17 mouse cellular contexts compared by ENCODE assay signal in the genomic region with DNA sequence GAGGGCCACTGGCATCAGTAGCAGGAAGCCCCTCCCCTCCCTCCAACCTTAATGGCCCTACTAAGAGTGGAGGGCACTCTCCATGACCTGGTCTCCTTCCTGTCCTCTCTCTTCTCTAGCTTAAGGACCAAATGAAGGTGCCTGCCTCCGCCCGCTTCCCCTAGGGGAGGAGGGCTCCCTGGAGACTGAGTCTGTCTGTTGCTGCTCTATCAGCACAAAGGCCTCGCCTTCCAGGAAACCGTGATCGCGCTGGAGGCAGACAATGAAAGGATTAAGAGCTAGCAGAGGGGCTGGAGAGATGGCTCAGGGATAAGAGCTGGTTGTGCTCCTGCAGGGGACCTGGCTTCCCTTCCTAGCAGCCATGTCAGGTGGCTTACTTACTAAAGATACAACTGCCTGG. TPM values are rescaled to one million over a fixed set of nuclear protein-coding genes. Genes with fewer than 3 reads are reported as not detected.
DNase-seq lines count a peak whose midpoint lies in the region; ATAC-seq and TF ChIP-seq lines count a peak whose summit lies in the region.
"Had no signal": no experiment of that assay in that cellular context is flagged by ENCODE, and none has a peak within 500 bp of the region (broad histone marks: within the 10 kb centered on the region; RNA-seq: fewer than 3 reads in every experiment).

No protein-coding gene starts in this region.

- WGBS in forebrain, embryonic 13.5 days: 6% methylated on average over 6 of the region's 6 CpGs
- WGBS in forebrain, embryonic 15.5 days: 6% methylated on average over 6 of the region's 6 CpGs
- 33% methylated on average over 6 of the region's 6 CpGs for WGBS in liver, embryonic 12.5 days (ENCODE audit: insufficient replicate concordance)
- 8% methylated on average over 6 of the region's 6 CpGs for WGBS in midbrain, embryonic 16.5 days
- 97% methylated on average over 6 of the region's 6 CpGs for WGBS in thymus, adult 2 months

- intact Hi-C loops in heart, postnatal 14 days (cut with DNase I): no loop called here

- H3K79me2 ChIP-seq in MEL (ENCODE audit: control insufficient read depth, insufficient read depth, low read length, poor library complexity): no peaks in the 10 kb centered on the region

- TF ChIP-seq RAD21 in MEL (IDR thresholded peaks at IDR 0.05; ENCODE audit: low read depth, low read length): no peak

- TF ChIP-seq POLR2A in MEL (IDR thresholded peaks at IDR 0.05; ENCODE audit: control insufficient read depth in 1 of 2, insufficient read depth in 1 of 2, low read depth in 1 of 2, low read length in 2 of 2, poor library complexity in 1 of 2): no peak
- TF ChIP-seq POLR2A in thymus, adult 2 months (IDR thresholded peaks at IDR 0.05; ENCODE audit: control insufficient read depth, extremely low read depth, insufficient read depth, low read length, poor library complexity): no peak

- peaks cover 100% of the 10 kb centered on the region for H3K36me3 ChIP-seq in forebrain, embryonic 13.5 days (ENCODE audit: poor library complexity, severe bottlenecking)
- H3K36me3 ChIP-seq in forebrain, embryonic 15.5 days: peaks cover 90% of the 10 kb centered on the region
- H3K36me3 ChIP-seq in MEL (ENCODE audit: control insufficient read depth in 1 of 2, insufficient read depth in 2 of 2, low read length in 2 of 2): peaks cover 0 to 36% of the 10 kb centered on the region in 2 experiments; a peak in 2 of 4 replicates
- peaks cover 99% of the 10 kb centered on the region for H3K36me3 ChIP-seq in liver, embryonic 12.5 days
- peaks cover 47% of the 10 kb centered on the region for H3K36me3 ChIP-seq in midbrain, embryonic 16.5 days (ENCODE audit: control insufficient read depth, insufficient read depth, low read length)
- H3K36me3 ChIP-seq in thymus, adult 2 months (ENCODE audit: control insufficient read depth, insufficient read depth, low read length): peaks cover 73% of the 10 kb centered on the region

- 0 out of 2 replicates have a peak, but pooled peaks cover 5% of the 10 kb centered on the region for H3K4me1 ChIP-seq in forebrain, embryonic 13.5 days
- no peaks in the 10 kb centered on the region for H3K4me1 ChIP-seq in forebrain, embryonic 15.5 days
- no peaks in the 10 kb centered on the region for H3K4me1 ChIP-seq in MEL (ENCODE audit: control insufficient read depth in 1 of 2, insufficient read depth in 2 of 2, low read length in 2 of 2)
- peaks cover 32% of the 10 kb centered on the region for H3K4me1 ChIP-seq in liver, embryonic 12.5 days
- no peaks in the 10 kb centered on the region for H3K4me1 ChIP-seq in midbrain, embryonic 16.5 days (ENCODE audit: control insufficient read depth, insufficient read depth, low read length)
- no peaks in the 10 kb centered on the region for H3K4me1 ChIP-seq in thymus, adult 2 months (replicated peaks; ENCODE audit: control insufficient read depth, insufficient read depth, low read length)
- H3K4me1 ChIP-seq: embryonic facial prominence, embryonic 13.5 days had no signal

- H3K27ac ChIP-seq in forebrain, embryonic 13.5 days: peak overlapping the region; percentile 16; the same call in 1 of the 2 replicates
- no peak overlapping the region for H3K27ac ChIP-seq in forebrain, embryonic 15.5 days (replicated peaks)
- no peak overlapping the region for H3K27ac ChIP-seq in MEL (ENCODE audit: control insufficient read depth, low read depth, low read length)
- no peak overlapping the region for H3K27ac ChIP-seq in liver, embryonic 12.5 days
- peak overlapping the region; percentile 53; the same call in 1 of the 2 replicates for H3K27ac ChIP-seq in midbrain, embryonic 16.5 days (ENCODE audit: low read length)
- no peak overlapping the region for H3K27ac ChIP-seq in thymus, adult 2 months (ENCODE audit: control insufficient read depth, insufficient read depth, low read length)
- H3K27ac ChIP-seq: embryonic facial prominence, embryonic 13.5 days; heart, embryonic 10.5 days had no signal

- H3K4me3 ChIP-seq in forebrain, embryonic 13.5 days: no peak overlapping the region
- H3K4me3 ChIP-seq in forebrain, embryonic 15.5 days: no peak overlapping the region
- no peak overlapping the region for H3K4me3 ChIP-seq in MEL (ENCODE audit: control insufficient read depth in 1 of 2, insufficient read depth in 1 of 2, low read depth in 2 of 2, low read length in 2 of 2)
- H3K4me3 ChIP-seq in liver, embryonic 12.5 days: no peak overlapping the region
- no peak overlapping the region for H3K4me3 ChIP-seq in midbrain, embryonic 16.5 days (ENCODE audit: low read depth, low read length)
- no peak overlapping the region for H3K4me3 ChIP-seq in thymus, adult 2 months (ENCODE audit: control insufficient read depth, insufficient read depth, low read length)
- H3K4me3 ChIP-seq: embryonic facial prominence, embryonic 13.5 days; heart, embryonic 10.5 days had no signal

- no peaks in the 10 kb centered on the region for H3K27me3 ChIP-seq in forebrain, embryonic 13.5 days
- no peaks in the 10 kb centered on the region for H3K27me3 ChIP-seq in forebrain, embryonic 15.5 days
- no peaks in the 10 kb centered on the region for H3K27me3 ChIP-seq in MEL (ENCODE audit: control insufficient read depth in 1 of 2, insufficient read depth in 2 of 2, low read length in 2 of 2)
- no peaks in the 10 kb centered on the region for H3K27me3 ChIP-seq in liver, embryonic 12.5 days (replicated peaks)
- no peaks in the 10 kb centered on the region for H3K27me3 ChIP-seq in midbrain, embryonic 16.5 days (ENCODE audit: control insufficient read depth, insufficient read depth, low read depth, low read length)
- H3K27me3 ChIP-seq in thymus, adult 2 months (ENCODE audit: control insufficient read depth, insufficient read depth, low read length): no peaks in the 10 kb centered on the region
- H3K27me3 ChIP-seq: embryonic facial prominence, embryonic 13.5 days had no signal

- no peaks in the 10 kb centered on the region for H3K9me3 ChIP-seq in forebrain, embryonic 13.5 days (replicated peaks)
- no peaks in the 10 kb centered on the region for H3K9me3 ChIP-seq in forebrain, embryonic 15.5 days
- no peaks in the 10 kb centered on the region for H3K9me3 ChIP-seq in MEL (replicated peaks; ENCODE audit: insufficient read depth, low read length)
- no peaks in the 10 kb centered on the region for H3K9me3 ChIP-seq in liver, embryonic 12.5 days (replicated peaks)
- no peaks in the 10 kb centered on the region for H3K9me3 ChIP-seq in midbrain, embryonic 16.5 days (replicated peaks; ENCODE audit: control insufficient read depth, low read length, poor library complexity, severe bottlenecking)
- H3K9me3 ChIP-seq: embryonic facial prominence, embryonic 13.5 days; heart, embryonic 10.5 days had no signal

- no peak overlapping the region for H3K9ac ChIP-seq in forebrain, embryonic 13.5 days
- no peak overlapping the region for H3K9ac ChIP-seq in forebrain, embryonic 15.5 days (replicated peaks)
- H3K9ac ChIP-seq in MEL (ENCODE audit: control insufficient read depth, low read depth, low read length, poor library complexity, severe bottlenecking): no peak overlapping the region
- H3K9ac ChIP-seq in liver, embryonic 12.5 days: no peak overlapping the region
- no peak overlapping the region for H3K9ac ChIP-seq in midbrain, embryonic 16.5 days (ENCODE audit: low read depth, low read length)
- H3K9ac ChIP-seq: embryonic facial prominence, embryonic 13.5 days had no signal

- no peak for ATAC-seq in forebrain, embryonic 13.5 days
- ATAC-seq in forebrain, embryonic 15.5 days (replicated peaks): no peak
- peak; percentile 28; the same call in 1 of the 2 replicates for ATAC-seq in liver, embryonic 12.5 days
- ATAC-seq in midbrain, embryonic 16.5 days: no peak
- ATAC-seq: hindbrain, embryonic 16.5 days had no signal

- DNase-seq in MEL (ENCODE audit: low read depth, low spot score): peak; percentile 30
- no peak for DNase-seq in thymus, adult 2 months
- DNase-seq in thymus, postnatal 36 days: no peak
- no peak for DNase-seq in heart, postnatal 14 days
- DNase-seq: adrenal gland, adult 8-10 months; cerebellum, adult 2 months; gastrocnemius, postnatal 36 days; layer of hippocampus, postnatal 36 days had no signal

- no peak for TF ChIP-seq CTCF in MEL (IDR thresholded peaks at IDR 0.05 in 2 of 3, conservative IDR thresholded peaks at IDR 0.05 in 1 of 3; ENCODE audit: control insufficient read depth in 1 of 3, insufficient read depth in 1 of 3, low read depth in 2 of 3, low read length in 3 of 3, poor library complexity in 1 of 3, severe bottlenecking in 1 of 3)
- TF ChIP-seq CTCF in thymus, adult 2 months (IDR thresholded peaks at IDR 0.05; ENCODE audit: borderline replicate concordance, control insufficient read depth, extremely low read depth, insufficient read depth, low read length, poor library complexity): no peak

- no peak overlapping the region for H3K4me2 ChIP-seq in forebrain, embryonic 13.5 days
- H3K4me2 ChIP-seq in forebrain, embryonic 15.5 days (replicated peaks): no peak overlapping the region
- 0 out of 2 replicates have a peak overlapping the region, but pooled peaks have one; percentile 9 for H3K4me2 ChIP-seq in liver, embryonic 12.5 days
- no peak overlapping the region for H3K4me2 ChIP-seq in midbrain, embryonic 16.5 days (ENCODE audit: low read length)
- H3K4me2 ChIP-seq: embryonic facial prominence, embryonic 13.5 days had no signal

- no peak for TF ChIP-seq EP300 in MEL (IDR thresholded peaks at IDR 0.05; ENCODE audit: low read depth in 1 of 2, low read length in 2 of 2)

RNA-seq across cellular contexts. Expression of gene Acly, which starts 26.5 kb away (rescaled TPM):
- 251 and 271 TPM in 2 replicates for polyA plus RNA-seq in forebrain, embryonic 13.5 days (2015; fragmentation: Nextera tagmentation; extraction: Ambion mirVana)
- 230 and 237 TPM in 2 replicates for polyA plus RNA-seq in forebrain, embryonic 15.5 days (2015; fragmentation: Nextera tagmentation; extraction: Ambion mirVana)
- total RNA-seq in MEL (2012; rRNA removed): 220 and 234 TPM in 2 replicates
- polyA plus RNA-seq in MEL (2012; ENCODE audit: insufficient read depth in 1 of 2, insufficient read length in 2 of 2, low read depth in 1 of 2, low replicate concordance in 2 of 2, missing spikeins in 1 of 2): 100 to 1,000 TPM in 1 of 2 experiments, not detected in 1; 167 TPM
- 135 and 136 TPM in 2 replicates for polyA plus RNA-seq in liver, embryonic 12.5 days (2016; fragmentation: Nextera tagmentation; extraction: Ambion mirVana)
- polyA plus RNA-seq in midbrain, embryonic 16.5 days (2015; fragmentation: Nextera tagmentation; extraction: Ambion mirVana): 218 and 229 TPM in 2 replicates
- 150 and 214 TPM in 2 replicates for polyA plus RNA-seq in thymus, adult 2 months (2012; rRNA removed)
- total RNA-seq in heart, postnatal 14 days (2021): 10 to 100 TPM; 38.9 to 41.2 TPM

RNA-seq across cellular contexts. Expression of gene Klhl11, which starts 28.8 kb away (rescaled TPM):
- polyA plus RNA-seq in forebrain, embryonic 13.5 days (2015; fragmentation: Nextera tagmentation; extraction: Ambion mirVana): 12.1 and 12.2 TPM in 2 replicates
- polyA plus RNA-seq in forebrain, embryonic 15.5 days (2015; fragmentation: Nextera tagmentation; extraction: Ambion mirVana): 13.5 and 14.0 TPM in 2 replicates
- total RNA-seq in MEL (2012; rRNA removed): 31.5 and 34.7 TPM in 2 replicates
- polyA plus RNA-seq in MEL (2012; ENCODE audit: insufficient read depth in 1 of 2, insufficient read length in 2 of 2, low read depth in 1 of 2, low replicate concordance in 2 of 2, missing spikeins in 1 of 2): 10 to 100 TPM in 1 of 2 experiments, not detected in 1; 11.5 TPM
- polyA plus RNA-seq in liver, embryonic 12.5 days (2016; fragmentation: Nextera tagmentation; extraction: Ambion mirVana): 3.6 and 4.8 TPM in 2 replicates
- 10.3 and 11.0 TPM in 2 replicates for polyA plus RNA-seq in midbrain, embryonic 16.5 days (2015; fragmentation: Nextera tagmentation; extraction: Ambion mirVana)
- polyA plus RNA-seq in thymus, adult 2 months (2012; rRNA removed): 8.0 and 10.4 TPM in 2 replicates
- 10 to 100 TPM; 12.2 to 13.4 TPM for total RNA-seq in heart, postnatal 14 days (2021)

RNA-seq across cellular contexts. Expression of gene Ttc25, which starts 44.1 kb away (rescaled TPM):
- polyA plus RNA-seq in forebrain, embryonic 13.5 days (2015; fragmentation: Nextera tagmentation; extraction: Ambion mirVana): 1.6 and 1.9 TPM in 2 replicates
- 1.1 and 2.1 TPM in 2 replicates for polyA plus RNA-seq in forebrain, embryonic 15.5 days (2015; fragmentation: Nextera tagmentation; extraction: Ambion mirVana)
- total RNA-seq in MEL (2012; rRNA removed): 0.23 and 0.46 TPM in 2 replicates
- under 1 TPM in 1 of 2 experiments, not detected in 1; 0.92 TPM for polyA plus RNA-seq in MEL (2012; ENCODE audit: insufficient read depth in 1 of 2, insufficient read length in 2 of 2, low read depth in 1 of 2, low replicate concordance in 2 of 2, missing spikeins in 1 of 2)
- polyA plus RNA-seq in liver, embryonic 12.5 days (2016; fragmentation: Nextera tagmentation; extraction: Ambion mirVana): 0.10 and 0.14 TPM in 2 replicates
- polyA plus RNA-seq in midbrain, embryonic 16.5 days (2015; fragmentation: Nextera tagmentation; extraction: Ambion mirVana): 2.9 and 3.5 TPM in 2 replicates
- polyA plus RNA-seq in thymus, adult 2 months (2012; rRNA removed): 0.58 and 1.1 TPM in 2 replicates
- under 1 TPM; 0.24 to 0.36 TPM for total RNA-seq in heart, postnatal 14 days (2021)

RNA-seq across cellular contexts. Expression of gene Klhl10, which starts 59.6 kb away (rescaled TPM):
- 0.70 and 1.1 TPM in 2 replicates for polyA plus RNA-seq in forebrain, embryonic 13.5 days (2015; fragmentation: Nextera tagmentation; extraction: Ambion mirVana)
- polyA plus RNA-seq in forebrain, embryonic 15.5 days (2015; fragmentation: Nextera tagmentation; extraction: Ambion mirVana): 0.67 and 0.69 TPM in 2 replicates
- 0.56 and 0.65 TPM in 2 replicates for total RNA-seq in MEL (2012; rRNA removed)
- polyA plus RNA-seq in MEL (2012; ENCODE audit: insufficient read depth in 1 of 2, insufficient read length in 2 of 2, low read depth in 1 of 2, low replicate concordance in 2 of 2, missing spikeins in 1 of 2): under 1 TPM in 1 of 2 experiments, not detected in 1; 0.81 TPM
- polyA plus RNA-seq in liver, embryonic 12.5 days (2016; fragmentation: Nextera tagmentation; extraction: Ambion mirVana): 0.12 and 0.32 TPM in 2 replicates
- polyA plus RNA-seq in midbrain, embryonic 16.5 days (2015; fragmentation: Nextera tagmentation; extraction: Ambion mirVana): 0.70 and 0.73 TPM in 2 replicates
- 0.58 and 0.66 TPM in 2 replicates for polyA plus RNA-seq in thymus, adult 2 months (2012; rRNA removed)
- total RNA-seq in heart, postnatal 14 days (2021): under 1 TPM; 0.41 to 0.76 TPM
- total RNA-seq: common myeloid progenitor, adult 5-6 weeks had no signal
- polyA plus RNA-seq: small intestine, adult 2 months had no signal

RNA-seq across cellular contexts. Expression of gene Nt5c3b, which starts 59.7 kb away (rescaled TPM):
- polyA plus RNA-seq in forebrain, embryonic 13.5 days (2015; fragmentation: Nextera tagmentation; extraction: Ambion mirVana): 105 and 114 TPM in 2 replicates
- polyA plus RNA-seq in forebrain, embryonic 15.5 days (2015; fragmentation: Nextera tagmentation; extraction: Ambion mirVana): 103 and 112 TPM in 2 replicates
- total RNA-seq in MEL (2012; rRNA removed): 58.0 and 61.3 TPM in 2 replicates
- 100 to 1,000 TPM in 1 of 2 experiments, 10 to 100 TPM in 1; 79.2 to 287 TPM for polyA plus RNA-seq in MEL (2012; ENCODE audit: insufficient read depth in 1 of 2, insufficient read length in 2 of 2, low read depth in 1 of 2, low replicate concordance in 2 of 2, missing spikeins in 1 of 2)
- 38.3 and 38.6 TPM in 2 replicates for polyA plus RNA-seq in liver, embryonic 12.5 days (2016; fragmentation: Nextera tagmentation; extraction: Ambion mirVana)
- 109 and 122 TPM in 2 replicates for polyA plus RNA-seq in midbrain, embryonic 16.5 days (2015; fragmentation: Nextera tagmentation; extraction: Ambion mirVana)
- polyA plus RNA-seq in thymus, adult 2 months (2012; rRNA removed): 129 and 136 TPM in 2 replicates
- 10 to 100 TPM; 36.2 to 36.4 TPM for total RNA-seq in heart, postnatal 14 days (2021)

Comparison
In these comparisons a context has a peak if more than half of its experiments do, and no peak if none do; other contexts are left out.
1. H3K27ac ChIP-seq: peak in forebrain, embryonic 13.5 days (single experiment) and midbrain, embryonic 16.5 days (single experiment); none in forebrain, embryonic 15.5 days (single experiment), MEL (single experiment), liver, embryonic 12.5 days (single experiment) and thymus, adult 2 months (single experiment).